ENCODE assay signal across 21 mouse cellular contexts in genomic region chr1:21299826-21300225, GRCm38 (mm10). TPM values are rescaled to one million over a fixed set of nuclear protein-coding genes. Genes with fewer than 3 reads are reported as not detected.
"Had no signal": no experiment of that assay in that cellular context is flagged by ENCODE, and none has a peak within 500 bp of the region (broad histone marks: within the 10 kb centered on the region; RNA-seq: fewer than 3 reads in every experiment).

No protein-coding gene starts in this region.

- H3K9me3 ChIP-seq: lung, embryonic 15.5 days; megakaryocyte, embryonic 14.5 days; midbrain, embryonic 13.5 days; midbrain, embryonic 15.5 days; neural tube, embryonic 12.5 days; stomach, embryonic 15.5 days had no signal

- H3K4me3 ChIP-seq: lung, embryonic 15.5 days; megakaryocyte, embryonic 14.5 days; midbrain, embryonic 13.5 days; midbrain, embryonic 15.5 days; neural tube, embryonic 12.5 days; stomach, embryonic 15.5 days had no signal

- H3K36me3 ChIP-seq: lung, embryonic 15.5 days; midbrain, embryonic 13.5 days; midbrain, embryonic 15.5 days; neural tube, embryonic 12.5 days; stomach, embryonic 15.5 days had no signal

- H3K27me3 ChIP-seq: lung, embryonic 15.5 days; megakaryocyte, embryonic 14.5 days; midbrain, embryonic 13.5 days; midbrain, embryonic 15.5 days; neural tube, embryonic 12.5 days; stomach, embryonic 15.5 days had no signal

- H3K27ac ChIP-seq: lung, embryonic 15.5 days; macrophage; midbrain, embryonic 13.5 days; midbrain, embryonic 15.5 days; neural tube, embryonic 12.5 days; stomach, embryonic 15.5 days; stomach, postnatal 0 days had no signal

- H3K4me2 ChIP-seq: lung, embryonic 15.5 days; midbrain, embryonic 11.5 days; midbrain, embryonic 13.5 days; midbrain, embryonic 15.5 days; neural tube, embryonic 12.5 days; stomach, embryonic 15.5 days had no signal

- ATAC-seq: liver, postnatal 0 days; lung, postnatal 0 days; midbrain, embryonic 13.5 days; midbrain, embryonic 15.5 days had no signal

- DNase-seq: liver, postnatal 0 days; lung, postnatal 14 days; lung, postnatal 36 days; right cerebral cortex, postnatal 14 days; thymus, adult 2 months; thymus, postnatal 25 days; thymus, postnatal 4 days had no signal

- H3K4me1 ChIP-seq: lung, embryonic 15.5 days; megakaryocyte, embryonic 14.5 days; midbrain, embryonic 13.5 days; midbrain, embryonic 15.5 days; neural tube, embryonic 12.5 days; stomach, embryonic 15.5 days had no signal

- H3K9ac ChIP-seq: liver, postnatal 0 days; lung, embryonic 15.5 days; midbrain, embryonic 13.5 days; midbrain, embryonic 15.5 days; neural tube, embryonic 12.5 days; stomach, embryonic 15.5 days had no signal

RNA-seq across cellular contexts. Expression of gene Khdc1a, which starts 49.6 kb away (rescaled TPM):
- polyA plus RNA-seq: liver, postnatal 0 days; lung, postnatal 0 days; macrophage; midbrain, embryonic 11.5 days; midbrain, embryonic 13.5 days; midbrain, embryonic 15.5 days; midbrain, postnatal 0 days; neural tube, embryonic 12.5 days; neural tube, embryonic 14.5 days; spleen, adult 2 months; stomach, embryonic 15.5 days; testis, adult 2 months had no signal
